Mouse (Mus musculus): ENCODE results near the gene Pygo2. TPM values are rescaled to one million over a fixed set of nuclear protein-coding genes. Genes with fewer than 3 reads are reported as not detected.
A peak's percentile ranks its signal among the peaks of the same experiment; 100 is the strongest.

Pygo2 gene
- polyA plus RNA-seq, 1 experiment = 18.1 TPM

- Histone ChIP-seq H3K4me3 (ENCODE audit: control insufficient read depth, low read depth, low read length) (peak overlapping the region; percentile 94), H3K27me3 (ENCODE audit: control insufficient read depth, insufficient read depth, low read length) (no peaks in the 10 kb centered on the region), H3K4me1 (ENCODE audit: control insufficient read depth, insufficient read depth, low read length) (peaks cover 24% of the 10 kb centered on the region), H3K36me3 (ENCODE audit: control insufficient read depth, insufficient read depth, low read length) (peaks cover 1% of the 10 kb centered on the region; the same call in 1 of the 2 replicates), H3K27ac (ENCODE audit: control insufficient read depth, insufficient read depth, low read depth, low read length) (peak overlapping the region; percentile 95)
- TF ChIP-seq POLR2A (IDR thresholded peaks at IDR 0.05; ENCODE audit: control insufficient read depth, low read depth, low read length) (no peak), CTCF (IDR thresholded peaks at IDR 0.05; ENCODE audit: control insufficient read depth, insufficient read depth, insufficient replicate concordance, low read depth, low read length) (no peak)
Measured at GRCm38 (mm10) chr3:89417840-89418169, 12.2 kb upstream of the Pygo2 start.

- peaks cover 1% of the 10 kb centered on the region; the same call in 1 of the 2 replicates for H3K36me3 ChIP-seq (ENCODE audit: control insufficient read depth, insufficient read depth, low read length)
- TF ChIP-seq POLR2A (IDR thresholded peaks at IDR 0.05; ENCODE audit: control insufficient read depth, low read depth, low read length) (peak; percentile 59), CTCF (IDR thresholded peaks at IDR 0.05; ENCODE audit: control insufficient read depth, insufficient read depth, insufficient replicate concordance, low read depth, low read length) (no peak)
- peak within 1 kb of the TSS; percentile 95 for H3K27ac ChIP-seq (ENCODE audit: control insufficient read depth, insufficient read depth, low read depth, low read length)
- no peaks in the 10 kb centered on the region for H3K27me3 ChIP-seq (ENCODE audit: control insufficient read depth, insufficient read depth, low read length)
- H3K4me1 ChIP-seq (ENCODE audit: control insufficient read depth, insufficient read depth, low read length) = peaks cover 24% of the 10 kb centered on the region
- H3K4me3 ChIP-seq (ENCODE audit: control insufficient read depth, low read depth, low read length) = peak within 1 kb of the TSS; percentile 94
Measured at GRCm38 (mm10) chr3:89418170-89418860, 11.7 kb upstream of the Pygo2 start, which contains the start of the genes Cks1b and Shc1. Cks1b (minus strand) TSS chr3:89418383. Shc1 (plus strand) TSS chr3:89418443.

GRCm38 (mm10) chr3:89418861-89419250 is 11.2 kb upstream of the Pygo2 start:
- TF ChIP-seq CTCF (IDR thresholded peaks at IDR 0.05; ENCODE audit: control insufficient read depth, insufficient read depth, insufficient replicate concordance, low read depth, low read length) = no peak
- peaks cover 24% of the 10 kb centered on the region for H3K4me1 ChIP-seq (ENCODE audit: control insufficient read depth, insufficient read depth, low read length)
- H3K27ac ChIP-seq (ENCODE audit: control insufficient read depth, insufficient read depth, low read depth, low read length) = peak overlapping the region; percentile 95
- no peaks in the 10 kb centered on the region for H3K27me3 ChIP-seq (ENCODE audit: control insufficient read depth, insufficient read depth, low read length)
- peaks cover 1% of the 10 kb centered on the region for H3K36me3 ChIP-seq (ENCODE audit: control insufficient read depth, insufficient read depth, low read length)
- peak overlapping the region; percentile 94 for H3K4me3 ChIP-seq (ENCODE audit: control insufficient read depth, low read depth, low read length)

GRCm38 (mm10) chr3:89419571-89419970 is 10.4 kb upstream of the Pygo2 start:
- TF ChIP-seq CTCF (IDR thresholded peaks at IDR 0.05; ENCODE audit: control insufficient read depth, insufficient read depth, insufficient replicate concordance, low read depth, low read length) (no peak), POLR2A (IDR thresholded peaks at IDR 0.05; ENCODE audit: control insufficient read depth, low read depth, low read length) (no peak)
- peaks cover 1% of the 10 kb centered on the region for H3K36me3 ChIP-seq (ENCODE audit: control insufficient read depth, insufficient read depth, low read length)
- peaks cover 24% of the 10 kb centered on the region for H3K4me1 ChIP-seq (ENCODE audit: control insufficient read depth, insufficient read depth, low read length)
- H3K27me3 ChIP-seq (ENCODE audit: control insufficient read depth, insufficient read depth, low read length) = no peaks in the 10 kb centered on the region
- H3K4me3 ChIP-seq (ENCODE audit: control insufficient read depth, low read depth, low read length) = peak overlapping the region; percentile 94
- peak overlapping the region; percentile 95 for H3K27ac ChIP-seq (ENCODE audit: control insufficient read depth, insufficient read depth, low read depth, low read length)

GRCm38 (mm10) chr3:89419981-89420380 is 10.0 kb upstream of the Pygo2 start:
- H3K36me3 ChIP-seq (ENCODE audit: control insufficient read depth, insufficient read depth, low read length) = no peaks in the 10 kb centered on the region; the same call in none of the 2 replicates
- H3K27ac ChIP-seq (ENCODE audit: control insufficient read depth, insufficient read depth, low read depth, low read length) = peak overlapping the region; percentile 95
- no peaks in the 10 kb centered on the region for H3K27me3 ChIP-seq (ENCODE audit: control insufficient read depth, insufficient read depth, low read length)
- H3K4me1 ChIP-seq (ENCODE audit: control insufficient read depth, insufficient read depth, low read length) = peaks cover 24% of the 10 kb centered on the region
- TF ChIP-seq CTCF (IDR thresholded peaks at IDR 0.05; ENCODE audit: control insufficient read depth, insufficient read depth, insufficient replicate concordance, low read depth, low read length) (no peak), POLR2A (IDR thresholded peaks at IDR 0.05; ENCODE audit: control insufficient read depth, low read depth, low read length) (no peak)
- peak overlapping the region; percentile 94 for H3K4me3 ChIP-seq (ENCODE audit: control insufficient read depth, low read depth, low read length)

GRCm38 (mm10) chr3:89420421-89420820 is 9.6 kb upstream of the Pygo2 start:
- no peak overlapping the region for H3K27ac ChIP-seq (ENCODE audit: control insufficient read depth, insufficient read depth, low read depth, low read length)
- peaks cover 24% of the 10 kb centered on the region for H3K4me1 ChIP-seq (ENCODE audit: control insufficient read depth, insufficient read depth, low read length)
- H3K27me3 ChIP-seq (ENCODE audit: control insufficient read depth, insufficient read depth, low read length) = no peaks in the 10 kb centered on the region
- H3K4me3 ChIP-seq (ENCODE audit: control insufficient read depth, low read depth, low read length) = no peak overlapping the region
- no peaks in the 10 kb centered on the region; the same call in none of the 2 replicates for H3K36me3 ChIP-seq (ENCODE audit: control insufficient read depth, insufficient read depth, low read length)
- TF ChIP-seq POLR2A (IDR thresholded peaks at IDR 0.05; ENCODE audit: control insufficient read depth, low read depth, low read length) (no peak), CTCF (IDR thresholded peaks at IDR 0.05; ENCODE audit: control insufficient read depth, insufficient read depth, insufficient replicate concordance, low read depth, low read length) (no peak)

- H3K4me1 ChIP-seq (ENCODE audit: control insufficient read depth, insufficient read depth, low read length) = peaks cover 24% of the 10 kb centered on the region
- H3K4me3 ChIP-seq (ENCODE audit: control insufficient read depth, low read depth, low read length) = peak overlapping the region; percentile 50
- H3K27ac ChIP-seq (ENCODE audit: control insufficient read depth, insufficient read depth, low read depth, low read length) = peak overlapping the region; percentile 56
- H3K36me3 ChIP-seq (ENCODE audit: control insufficient read depth, insufficient read depth, low read length) = no peaks in the 10 kb centered on the region; the same call in none of the 2 replicates
- TF ChIP-seq CTCF (IDR thresholded peaks at IDR 0.05; ENCODE audit: control insufficient read depth, insufficient read depth, insufficient replicate concordance, low read depth, low read length) = no peak
- peak; percentile 56 for TF ChIP-seq POLR2A (IDR thresholded peaks at IDR 0.05; ENCODE audit: control insufficient read depth, low read depth, low read length)
- no peaks in the 10 kb centered on the region for H3K27me3 ChIP-seq (ENCODE audit: control insufficient read depth, insufficient read depth, low read length)
Measured at GRCm38 (mm10) chr3:89421002-89421774, 8.8 kb upstream of the Pygo2 start.

Data from testis, adult 2 months (tissue).